Mouse (Mus musculus): ENCODE measurements around the gene Soat2. TPM values are rescaled to one million over a fixed set of nuclear protein-coding genes. Genes with fewer than 3 reads are reported as not detected.

The Soat2 gene
- polyA plus RNA-seq, 1 experiment from 2014 or later, result 13.6 TPM

GRCm38 (mm10) chr15:102195373-102195772 is 45.0 kb downstream of the Soat2 start:
- 64% methylated on average over 4 of the region's 4 CpGs for WGBS (ENCODE audit: insufficient replicate concordance)
- no peak overlapping the region for H3K4me2 ChIP-seq (ENCODE audit: low read depth, low read length)
- H3K4me1 ChIP-seq (ENCODE audit: insufficient read depth), result peaks cover 32% of the 10 kb centered on the region
- H3K9ac ChIP-seq (replicated peaks), result no peak overlapping the region
- TF ChIP-seq CTCF (IDR thresholded peaks at IDR 0.05; ENCODE audit: low read depth) (no peak), EP300 (IDR thresholded peaks at IDR 0.05; ENCODE audit: low read depth) (no peak)
- H3K4me3 ChIP-seq (ENCODE audit: low read depth, low read length), result no peak overlapping the region
- ATAC-seq (no peak), DNase-seq (no peak)
- no peaks in the 10 kb centered on the region for H3K36me3 ChIP-seq (replicated peaks; ENCODE audit: insufficient read depth, low read length)
- H3K27me3 ChIP-seq (ENCODE audit: insufficient read depth, low read length), result no peaks in the 10 kb centered on the region
- no peaks in the 10 kb centered on the region for H3K9me3 ChIP-seq (ENCODE audit: low read length)
- no peak overlapping the region for H3K27ac ChIP-seq (ENCODE audit: low read depth)

DNA sequence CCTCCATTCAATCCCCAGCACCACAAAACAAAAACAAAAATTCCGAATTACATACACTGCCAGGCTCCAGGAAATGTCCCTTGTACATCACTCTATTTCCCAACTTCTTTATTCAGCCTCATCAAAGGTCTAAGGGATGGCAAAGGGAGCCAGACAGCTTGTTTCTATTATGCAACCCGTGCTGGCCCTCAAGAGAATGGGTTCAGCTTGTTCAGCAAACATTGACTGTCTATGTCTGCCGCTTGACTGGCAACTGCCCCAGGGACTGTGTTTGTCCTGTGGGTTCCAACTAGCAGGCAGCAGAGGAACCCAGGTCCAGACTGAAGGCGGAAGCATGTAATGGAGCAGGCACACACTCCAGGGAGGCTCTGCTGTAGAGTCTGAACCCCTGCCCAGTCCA is 48.5 kb downstream of the Soat2 start:
- Histone ChIP-seq H3K9ac (replicated peaks) (no peak overlapping the region), H3K27me3 (ENCODE audit: insufficient read depth, low read length) (no peaks in the 10 kb centered on the region), H3K36me3 (replicated peaks; ENCODE audit: insufficient read depth, low read length) (no peaks in the 10 kb centered on the region), H3K9me3 (ENCODE audit: low read length) (no peaks in the 10 kb centered on the region), H3K27ac (ENCODE audit: low read depth) (peak overlapping the region; percentile 75), H3K4me1 (ENCODE audit: insufficient read depth) (peaks cover 28% of the 10 kb centered on the region), H3K4me2 (ENCODE audit: low read depth, low read length) (no peak overlapping the region), H3K4me3 (ENCODE audit: low read depth, low read length) (no peak overlapping the region)
- peak; percentile 63 for DNase-seq
- TF ChIP-seq CTCF (IDR thresholded peaks at IDR 0.05; ENCODE audit: low read depth), result no peak
- peak; percentile 66 for TF ChIP-seq EP300 (IDR thresholded peaks at IDR 0.05; ENCODE audit: low read depth)
- peak; percentile 50 for ATAC-seq
- WGBS (ENCODE audit: insufficient replicate concordance), result 50% methylated on average over 4 of the region's 4 CpGs

GRCm38 (mm10) chr15:102202971-102203834 is 52.9 kb downstream of the Soat2 start, which contains the start of gene Zfp740:
Zfp740 (plus strand) TSS chr15:102203249.
- peak within 1 kb of the TSS; percentile 100 for H3K27ac ChIP-seq (ENCODE audit: low read depth)
- H3K9me3 ChIP-seq (ENCODE audit: low read length), result no peaks in the 10 kb centered on the region
- peak within 1 kb of the TSS; percentile 98 for H3K4me2 ChIP-seq (ENCODE audit: low read depth, low read length)
- TF ChIP-seq EP300 (IDR thresholded peaks at IDR 0.05; ENCODE audit: low read depth) (peak; percentile 20; the same call in 1 of the 2 replicates), CTCF (IDR thresholded peaks at IDR 0.05; ENCODE audit: low read depth) (0 out of 2 replicates have a peak, but pooled peaks have one; percentile 11)
- H3K9ac ChIP-seq (replicated peaks), result peak within 1 kb of the TSS; percentile 97
- H3K36me3 ChIP-seq (replicated peaks; ENCODE audit: insufficient read depth, low read length), result peaks cover 21% of the 10 kb centered on the region
- DNase-seq (peak; percentile 95), ATAC-seq (peak; percentile 93)
- no peaks in the 10 kb centered on the region for H3K27me3 ChIP-seq (ENCODE audit: insufficient read depth, low read length)
- WGBS (ENCODE audit: insufficient replicate concordance), result under 1% methylated on average over 39 of the region's 68 CpGs
- H3K4me1 ChIP-seq (ENCODE audit: insufficient read depth), result peaks cover 45% of the 10 kb centered on the region
- peak within 1 kb of the TSS; percentile 76 for H3K4me3 ChIP-seq (ENCODE audit: low read depth, low read length)

GRCm38 (mm10) chr15:102203835-102204381 is 53.6 kb downstream of the Soat2 start:
- 1% methylated on average over 17 of the region's 72 CpGs for WGBS (ENCODE audit: insufficient replicate concordance)
- ATAC-seq (peak; percentile 59), DNase-seq (peak; percentile 79)
- H3K36me3 ChIP-seq (replicated peaks; ENCODE audit: insufficient read depth, low read length), result peaks cover 28% of the 10 kb centered on the region
- no peak for TF ChIP-seq CTCF (IDR thresholded peaks at IDR 0.05; ENCODE audit: low read depth)
- TF ChIP-seq EP300 (IDR thresholded peaks at IDR 0.05; ENCODE audit: low read depth), result no peak
- H3K27me3 ChIP-seq (ENCODE audit: insufficient read depth, low read length), result no peaks in the 10 kb centered on the region
- no peaks in the 10 kb centered on the region for H3K9me3 ChIP-seq (ENCODE audit: low read length)
- H3K4me2 ChIP-seq (ENCODE audit: low read depth, low read length), result peak overlapping the region; percentile 98
- peaks cover 45% of the 10 kb centered on the region for H3K4me1 ChIP-seq (ENCODE audit: insufficient read depth)
- H3K9ac ChIP-seq (replicated peaks), result peak overlapping the region; percentile 97
- H3K4me3 ChIP-seq (ENCODE audit: low read depth, low read length), result peak overlapping the region; percentile 76
- H3K27ac ChIP-seq (ENCODE audit: low read depth), result peak overlapping the region; percentile 100

GRCm38 (mm10) chr15:102204674-102205505 is 54.6 kb downstream of the Soat2 start, which contains the start of gene Csad:
Csad (minus strand) TSS chr15:102204724.
- Histone ChIP-seq H3K4me2 (ENCODE audit: low read depth, low read length) (peak within 1 kb of the TSS; percentile 98), H3K4me3 (ENCODE audit: low read depth, low read length) (peak within 1 kb of the TSS; percentile 76), H3K9ac (replicated peaks) (peak within 1 kb of the TSS; percentile 97), H3K9me3 (ENCODE audit: low read length) (no peaks in the 10 kb centered on the region), H3K36me3 (replicated peaks; ENCODE audit: insufficient read depth, low read length) (peaks cover 33% of the 10 kb centered on the region), H3K27ac (ENCODE audit: low read depth) (peak within 1 kb of the TSS; percentile 100), H3K27me3 (ENCODE audit: insufficient read depth, low read length) (no peaks in the 10 kb centered on the region), H3K4me1 (ENCODE audit: insufficient read depth) (peaks cover 41% of the 10 kb centered on the region)
- no peak for DNase-seq
- ATAC-seq, result no peak
- TF ChIP-seq CTCF (IDR thresholded peaks at IDR 0.05; ENCODE audit: low read depth) (no peak), EP300 (IDR thresholded peaks at IDR 0.05; ENCODE audit: low read depth) (no peak)
- WGBS (ENCODE audit: insufficient replicate concordance), result 72% methylated on average over 19 of the region's 19 CpGs

All from liver, postnatal 0 days (tissue).